ENCODE assay signal across 18 mouse cellular contexts in the genomic region with DNA sequence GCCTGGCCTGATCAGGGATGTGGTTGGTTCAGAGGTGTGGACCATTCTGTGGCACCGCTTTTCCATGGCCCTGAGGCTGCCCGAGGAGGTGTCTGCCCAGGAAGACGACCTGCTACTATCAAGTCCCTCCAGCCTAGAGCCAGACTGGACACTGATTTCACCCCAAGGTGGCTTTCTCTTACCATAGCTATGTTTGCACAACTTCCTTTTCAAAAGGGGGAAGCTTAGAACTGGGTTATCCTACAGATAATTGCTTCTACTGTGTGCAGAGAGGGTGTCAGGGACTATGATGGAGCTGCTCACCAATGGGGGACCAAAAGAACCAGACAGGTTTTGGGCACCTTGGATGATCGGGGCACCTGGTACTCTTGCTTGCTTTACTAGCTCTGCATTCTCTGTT.
"Had no signal": no experiment of that assay in that cellular context is flagged by ENCODE, and none has a peak within 500 bp of the region (broad histone marks: within the 10 kb centered on the region; RNA-seq: fewer than 3 reads in every experiment).

No protein-coding gene starts in this region.

- DNase-seq: gastrocnemius, adult 2 months; gastrocnemius, postnatal 10 days; gastrocnemius, postnatal 36 days; heart, adult 2 months; heart, postnatal 14 days; heart, postnatal 36 days; kidney, adult 18-20 months; kidney, adult 9 months; kidney, postnatal 14 days; kidney, postnatal 36 days; layer of hippocampus, adult 9-11 months; layer of hippocampus, postnatal 36 days; left cerebral cortex, postnatal 4 days had no signal

- ATAC-seq: hindbrain, embryonic 16.5 days; inflammation-experienced regulatory T-cells, adult 6 months; intestine, embryonic 15.5 days; intestine, postnatal 0 days; liver, embryonic 12.5 days had no signal
